Mouse (Mus musculus): ENCODE results near the gene Dnajb1.

Gene Dnajb1

DNA sequence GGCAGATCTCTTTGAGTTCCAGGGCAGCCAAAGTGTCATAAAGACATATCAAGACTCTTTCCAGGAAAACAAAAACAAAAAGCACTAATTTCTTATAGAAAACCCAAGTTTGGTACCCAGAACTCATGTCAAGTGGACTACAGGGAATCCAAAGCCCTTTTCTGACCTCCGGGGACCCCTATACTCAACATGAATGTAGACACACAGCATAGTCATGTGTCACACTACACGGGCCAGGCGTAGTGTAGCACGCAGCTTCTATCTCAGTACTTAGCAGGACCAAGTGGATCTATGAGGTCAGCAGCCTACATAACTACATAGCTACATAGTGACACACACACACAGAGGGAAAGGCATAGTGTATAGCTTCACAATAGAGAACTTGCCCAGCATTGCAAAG lies 5.7 kb downstream of the Dnajb1 start:
- no peak for DNase-seq

- no peak for DNase-seq
Observed at GRCm38 (mm10) chr8:83616625-83617024, 8.6 kb downstream of the Dnajb1 start.

- no peak for DNase-seq
Observed at GRCm38 (mm10) chr8:83617111-83617510, 9.1 kb downstream of the Dnajb1 start.

- no peak for DNase-seq
Observed at GRCm38 (mm10) chr8:83618566-83618965, 10.6 kb downstream of the Dnajb1 start.

GRCm38 (mm10) chr8:83619568-83620285 lies 11.7 kb downstream of the Dnajb1 start:
- no peak for DNase-seq

DNA sequence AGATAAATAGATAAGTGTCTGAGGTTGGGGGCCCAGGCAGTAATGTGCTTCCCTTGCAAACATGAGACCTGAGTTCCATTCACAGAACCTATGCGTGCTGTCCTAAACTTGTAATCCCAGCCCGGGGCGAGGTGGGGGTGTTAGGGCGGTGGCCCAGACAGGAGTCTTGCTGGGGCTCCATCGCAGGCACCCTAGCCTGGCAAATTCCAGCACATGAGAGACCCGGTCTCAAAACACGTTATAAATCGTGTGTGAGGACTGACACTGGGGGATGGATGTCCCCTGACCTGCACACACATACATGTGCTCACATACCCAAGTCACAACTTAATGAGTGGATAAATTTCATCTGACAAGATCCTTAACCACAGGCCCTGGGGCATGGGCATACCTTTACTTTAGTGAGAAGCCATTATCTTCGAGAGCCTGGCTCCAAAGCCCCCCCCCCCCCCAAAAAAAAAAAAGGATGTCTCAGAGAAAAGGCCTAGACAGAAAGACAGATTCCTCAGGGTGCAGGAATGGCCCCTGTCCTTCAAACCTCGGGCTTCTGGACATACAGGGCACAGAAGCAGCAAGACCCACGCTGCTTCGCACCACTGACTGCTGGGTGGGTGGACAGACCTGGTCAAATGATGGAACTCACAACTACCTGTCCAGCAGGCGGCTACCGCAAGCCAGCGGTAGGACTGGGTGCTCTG lies 13.8 kb downstream of the Dnajb1 start:
- DNase-seq = no peak

- DNase-seq = peak; percentile 94 to 95
Observed at GRCm38 (mm10) chr8:83622389-83622989, 14.5 kb downstream of the Dnajb1 start.

GRCm38 (mm10) chr8:83623549-83623948 lies 15.6 kb downstream of the Dnajb1 start:
- DNase-seq = no peak

GRCm38 (mm10) chr8:83624739-83625138 lies 16.7 kb downstream of the Dnajb1 start:
- DNase-seq = peak; percentile 45 to 46

DNA sequence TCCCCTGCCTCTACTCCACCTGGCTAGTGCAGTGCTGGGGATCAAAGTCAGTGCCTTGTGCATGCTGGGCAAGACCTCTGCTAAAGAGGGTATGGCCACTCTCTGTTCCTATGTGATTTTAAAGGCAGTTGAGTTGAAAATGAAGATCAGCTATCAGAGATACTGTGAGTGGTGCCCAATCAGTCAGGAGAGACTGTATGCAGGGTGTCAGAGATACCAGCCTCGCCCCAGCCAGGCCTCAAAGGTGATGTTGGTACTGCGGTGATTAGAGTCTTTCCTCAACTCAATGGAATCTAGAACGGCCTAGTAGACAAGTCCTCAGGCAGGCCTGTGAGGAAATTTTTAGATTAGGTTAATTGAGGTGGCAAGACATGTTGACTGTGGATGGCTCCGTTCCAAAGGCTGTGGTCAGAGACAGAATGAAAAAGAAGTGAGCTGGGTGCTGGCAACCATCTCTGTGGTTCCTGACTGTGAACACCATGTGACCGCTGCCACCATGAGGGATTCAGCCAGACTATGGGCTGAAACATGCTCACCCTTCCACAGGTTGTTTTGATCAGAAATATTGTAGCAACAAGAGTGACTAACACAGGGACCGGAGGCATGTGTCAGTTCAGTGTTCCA lies 17.8 kb downstream of the Dnajb1 start:
- DNase-seq = no peak

DNA sequence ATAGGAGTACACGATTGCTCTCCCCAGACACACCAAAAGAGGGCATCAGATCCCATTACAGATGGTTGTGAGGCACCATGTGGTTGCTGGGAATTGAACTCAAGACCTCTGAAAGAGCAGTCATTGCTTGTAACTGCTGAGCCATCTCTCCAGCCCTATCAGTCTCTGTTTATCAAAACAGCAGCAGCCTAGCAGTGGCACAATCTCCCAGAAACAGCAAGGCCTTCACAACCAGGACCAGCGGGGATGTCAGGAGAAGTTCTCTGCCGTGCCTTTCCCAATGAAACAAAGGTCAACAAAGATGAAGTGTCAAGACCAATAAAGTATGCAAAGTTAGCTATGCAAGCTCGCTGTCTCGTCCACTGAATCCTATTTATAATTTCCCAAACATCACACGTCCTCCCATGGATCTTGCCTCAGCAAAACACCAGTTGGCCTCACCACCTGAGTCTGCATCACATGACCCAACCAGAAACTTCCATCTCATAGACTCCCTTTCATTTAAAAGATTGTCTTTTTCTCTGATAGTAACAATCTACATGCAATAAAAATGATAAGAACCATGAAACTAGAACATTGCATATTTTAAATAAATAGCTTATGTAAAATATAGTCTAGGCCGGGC lies 24.2 kb downstream of the Dnajb1 start:
- DNase-seq = no peak

DNA sequence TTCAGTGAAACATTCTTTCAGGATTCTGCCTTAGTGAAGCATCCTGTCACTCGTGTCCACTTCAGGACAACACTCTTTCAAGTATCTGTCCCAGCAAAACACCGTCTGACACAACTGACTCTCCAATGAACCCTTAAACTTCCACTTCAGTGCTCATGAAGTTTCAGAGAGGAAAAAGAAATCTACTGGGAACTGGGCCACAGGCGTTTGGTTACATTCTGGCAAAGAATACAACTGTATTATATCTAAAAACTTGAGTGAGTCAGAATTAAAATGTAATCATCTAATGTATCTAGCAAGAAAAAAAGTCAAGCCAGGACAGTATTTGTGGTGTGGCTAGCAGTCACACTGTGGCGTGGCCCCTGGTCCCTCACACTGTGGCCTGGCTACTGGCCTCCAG lies 30.9 kb downstream of the Dnajb1 start:
- no peak for DNase-seq

DNA sequence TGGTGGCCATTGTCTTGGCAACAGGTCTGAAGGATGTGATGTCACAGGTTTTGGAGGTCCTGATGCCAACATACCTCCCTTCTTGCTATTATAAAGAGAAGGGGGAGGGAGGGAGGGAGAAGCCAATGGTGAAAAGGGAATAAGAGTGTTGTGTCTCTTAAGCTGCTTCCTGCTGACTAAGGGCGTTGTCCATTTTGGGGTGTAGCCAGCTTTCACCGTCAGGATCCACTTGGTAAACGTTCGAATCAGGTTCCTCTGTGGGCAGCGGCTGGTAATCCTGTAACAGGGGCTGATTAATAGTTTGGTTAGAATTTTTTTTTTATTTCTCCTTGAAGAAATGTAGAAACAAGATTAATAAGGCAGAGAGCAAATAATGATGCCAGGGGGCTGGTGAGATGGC lies 31.7 kb downstream of the Dnajb1 start:
- no peak for DNase-seq

GRCm38 (mm10) chr8:83647511-83647910 lies 39.5 kb downstream of the Dnajb1 start:
- DNase-seq = no peak

DNA sequence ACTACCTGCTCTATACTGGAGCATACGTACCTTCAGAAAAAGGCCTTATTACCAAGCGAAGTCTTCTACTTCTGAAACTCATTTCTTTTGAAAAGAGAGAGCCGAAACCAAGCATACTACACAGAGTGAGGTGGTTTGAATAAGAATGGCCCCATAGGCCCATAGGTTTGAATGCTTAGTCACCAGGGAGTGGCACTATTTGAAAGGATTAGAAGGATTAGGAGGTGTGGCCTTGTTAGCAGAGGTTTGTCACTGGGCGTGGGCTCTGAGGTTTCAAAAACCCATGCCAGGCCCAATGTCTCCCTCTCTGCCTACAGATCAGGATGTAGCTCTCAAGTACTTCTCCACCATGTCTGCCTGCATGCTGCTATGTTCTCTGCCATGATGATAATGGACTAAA lies 40.0 kb downstream of the Dnajb1 start:
- DNase-seq = no peak

GRCm38 (mm10) chr8:83649699-83650098 lies 41.7 kb downstream of the Dnajb1 start:
- no peak for DNase-seq

DNA sequence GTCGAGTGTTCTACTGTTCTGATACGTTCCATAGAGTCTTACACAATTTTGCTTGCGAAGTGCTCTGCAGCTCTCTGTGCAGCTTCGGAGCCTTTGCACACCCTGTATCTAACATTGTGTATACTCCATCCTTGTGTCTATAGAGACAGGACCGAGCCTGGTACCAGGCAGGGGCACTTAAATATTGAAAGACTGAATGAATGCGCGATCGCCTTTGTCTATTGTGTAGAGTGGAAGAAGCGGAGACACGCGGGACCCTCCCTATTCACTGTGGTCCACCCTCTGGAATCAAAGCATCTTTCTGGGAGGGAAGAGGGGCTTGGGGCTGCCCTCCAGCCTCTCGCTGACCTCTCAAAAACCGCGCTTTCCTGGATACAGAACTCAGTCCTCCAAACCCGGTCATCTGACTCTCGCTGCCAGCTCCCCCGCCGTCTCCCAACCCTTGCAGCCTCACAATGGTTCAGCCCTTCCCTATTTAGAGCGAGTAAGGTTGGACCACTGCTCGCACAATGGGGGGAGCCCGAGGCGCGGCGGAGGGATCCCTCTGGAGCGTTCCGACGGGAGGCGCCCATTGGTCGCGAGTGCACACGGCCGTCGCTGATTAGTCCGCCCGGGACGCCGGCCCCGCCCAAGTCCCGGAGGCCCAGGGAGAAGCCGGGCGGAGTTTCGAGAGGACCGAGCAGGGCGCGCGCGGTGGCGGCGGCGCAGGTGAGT lies 44.2 kb downstream of the Dnajb1 start, which contains the start of gene Gipc1:
Gene Gipc1 (plus strand): TSS at position 648 of the 714 bp plus-strand sequence.
- peak; percentile 92 to 97 for DNase-seq

DNA sequence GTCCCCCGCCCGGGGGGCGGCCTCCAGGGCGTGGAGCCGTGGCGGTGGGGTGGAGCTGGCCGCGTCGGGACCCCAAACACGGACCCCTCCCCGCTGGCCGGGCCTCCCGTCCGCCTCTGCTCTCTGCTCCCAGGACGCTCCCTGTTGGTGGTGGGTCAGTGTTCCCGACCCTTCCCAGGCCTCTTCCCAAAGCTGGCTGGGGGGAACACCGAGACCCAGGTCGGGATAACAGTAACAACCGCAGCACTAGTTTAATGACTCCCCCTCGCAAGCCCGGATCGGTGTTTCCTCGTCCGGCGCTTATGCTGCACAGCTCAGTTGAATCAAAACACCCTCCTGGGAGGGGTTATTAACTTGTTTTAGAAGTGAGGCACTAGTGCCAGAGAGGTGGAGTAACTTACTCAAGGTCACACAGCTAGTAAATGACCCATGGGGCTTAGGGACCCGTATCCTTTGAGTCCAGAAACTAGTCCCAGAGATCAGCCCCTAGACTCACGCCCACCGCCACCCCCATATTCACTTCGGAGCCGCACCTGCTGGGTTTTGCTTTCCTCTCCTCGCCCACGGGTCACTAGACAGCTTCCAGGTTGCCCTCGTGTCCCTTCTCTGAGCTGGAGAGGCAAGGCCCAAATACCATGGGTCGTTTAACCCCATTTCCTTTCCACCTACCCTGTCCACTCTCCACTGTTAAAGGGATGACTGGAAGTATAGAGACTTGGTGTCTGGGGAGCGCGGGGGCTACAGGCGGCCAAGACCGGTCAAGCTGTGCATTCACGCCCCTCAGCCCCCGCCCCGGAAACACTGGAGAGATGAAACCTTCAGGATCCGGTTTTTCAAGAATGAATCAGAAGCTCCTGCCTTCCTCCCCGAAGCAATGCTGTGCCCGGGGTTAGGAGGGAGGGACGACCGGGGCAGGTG lies 45.0 kb downstream of the Dnajb1 start:
- DNase-seq = no peak

GRCm38 (mm10) chr8:83653662-83654017 lies 45.6 kb downstream of the Dnajb1 start:
- no peak for DNase-seq

DNA sequence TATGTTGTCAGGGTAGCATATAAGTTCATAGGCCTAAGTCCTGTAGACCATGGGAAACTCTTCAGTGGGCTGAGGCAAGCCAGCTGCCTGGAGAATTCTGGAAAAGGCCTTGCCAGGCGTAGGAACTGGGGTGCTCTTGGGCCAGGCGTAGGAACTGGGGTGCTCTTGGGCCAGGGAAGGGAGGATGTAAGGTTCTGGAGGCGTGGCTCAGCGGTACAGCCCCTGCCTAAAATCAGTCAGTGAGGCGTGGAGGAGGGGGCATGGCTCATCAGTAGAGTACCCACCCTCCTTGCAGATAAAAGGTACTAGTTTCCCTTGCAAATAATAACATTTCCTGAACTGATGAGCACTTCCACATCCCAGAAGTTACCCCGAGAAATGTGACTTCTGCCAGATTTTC lies 46.7 kb downstream of the Dnajb1 start:
- no peak for DNase-seq

GRCm38 (mm10) chr8:83656043-83656442 lies 48.0 kb downstream of the Dnajb1 start:
- no peak for DNase-seq
